Mouse (Mus musculus): ENCODE measurements around the gene Dtx4.

DNA sequence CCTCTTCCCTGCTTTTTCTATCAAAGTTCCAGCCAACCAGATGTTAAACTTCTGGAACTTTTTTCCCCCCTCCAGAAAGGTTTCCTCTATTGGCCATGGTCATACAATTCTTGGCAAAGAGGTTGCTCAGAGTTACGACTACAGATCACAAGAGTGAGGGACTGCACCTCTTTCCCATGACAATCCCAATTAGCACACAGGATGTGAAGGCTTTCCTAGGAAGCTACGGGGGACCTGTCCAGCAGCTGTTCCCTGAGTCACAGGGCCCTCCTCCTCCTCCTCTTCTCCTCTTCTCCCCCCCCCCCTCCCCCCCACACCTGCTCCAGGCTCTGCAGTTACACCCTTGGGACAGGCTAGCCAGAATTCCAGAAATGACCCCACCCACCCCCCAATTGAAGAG, 1.8 kb downstream of the Dtx4 start:
- TF ChIP-seq CTCF (IDR thresholded peaks at IDR 0.05; ENCODE audit: low read depth) (no peak), EP300 (IDR thresholded peaks at IDR 0.05; ENCODE audit: low read depth) (no peak)
